Comparison of ENCODE assay signal across 15 mouse cellular contexts in the genomic region with DNA sequence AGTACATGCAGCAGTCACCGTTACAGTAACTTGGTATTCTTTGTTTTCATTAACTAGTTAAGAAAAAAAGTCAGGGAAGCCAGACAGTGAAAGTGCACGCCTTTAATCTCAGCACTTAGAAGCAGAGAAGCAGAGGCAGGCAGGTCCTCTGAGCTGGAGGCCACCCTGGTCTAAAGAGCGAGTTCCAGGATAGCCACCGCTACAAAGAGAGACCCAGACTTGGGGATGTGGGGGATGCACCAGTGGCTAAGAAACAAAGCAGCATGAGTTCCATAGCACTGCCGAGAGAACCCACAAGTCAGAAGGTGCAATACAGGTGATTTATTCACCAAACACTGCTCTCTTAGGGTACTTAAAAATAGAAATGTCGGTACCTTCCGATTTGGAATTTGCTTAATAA.
"Had no signal": no experiment of that assay in that cellular context is flagged by ENCODE, and none has a peak within 500 bp of the region (broad histone marks: within the 10 kb centered on the region; RNA-seq: fewer than 3 reads in every experiment).

No protein-coding gene starts in this region.

- H3K27me3 ChIP-seq: neural tube, embryonic 15.5 days; stomach, embryonic 15.5 days had no signal

- H3K4me3 ChIP-seq: neural tube, embryonic 15.5 days; stomach, embryonic 15.5 days had no signal

- H3K4me2 ChIP-seq: neural tube, embryonic 15.5 days; stomach, embryonic 15.5 days had no signal

- H3K9me3 ChIP-seq: neural tube, embryonic 15.5 days; stomach, embryonic 15.5 days had no signal

- H3K9ac ChIP-seq: neural tube, embryonic 15.5 days; stomach, embryonic 15.5 days had no signal

- H3K27ac ChIP-seq: neural tube, embryonic 15.5 days; stomach, embryonic 15.5 days; stomach, postnatal 0 days had no signal

- H3K4me1 ChIP-seq: neural tube, embryonic 15.5 days; stomach, embryonic 15.5 days had no signal

- DNase-seq: retina, postnatal 1 day; right cerebral cortex, adult 18-20 months; right cerebral cortex, postnatal 14 days; right cerebral cortex, postnatal 25 days; right cerebral cortex, postnatal 4 days; spleen, adult 18-20 months; thymus, adult 18-20 months; thymus, adult 2 months; thymus, postnatal 14 days; thymus, postnatal 25 days; thymus, postnatal 36 days; thymus, postnatal 4 days had no signal
